Mouse (Mus musculus) megakaryocyte, embryonic 14.5 days (primary cell): ENCODE measurements at regions not wholly inside any gene's neighbourhood (a gene's known extent, or its start where the extent isn't known, plus 50 kb on each side); places are given as distances from the start of the nearest gene placed in this dataset.

Experiments used
- H3K27me3 ChIP-seq: replicated peaks from 2 replicates; pipeline ENCODE3; 2012; ENCODE audit warnings: inconsistent platforms
- H3K36me3 ChIP-seq: replicated peaks from 2 replicates; pipeline ENCODE3; 2012; ENCODE audit warnings: low read length, inconsistent platforms, mixed read lengths
- H3K4me1 ChIP-seq: 2 replicates; pipeline ENCODE4 v1.6.1; 2012; ENCODE audit warnings: inconsistent platforms
- H3K4me3 ChIP-seq: replicated peaks from 2 replicates; pipeline ENCODE3; 2012; ENCODE audit warnings: moderate library complexity, mild to moderate bottlenecking, inconsistent platforms
- H3K9me3 ChIP-seq: 2 replicates; pipeline ENCODE4 v1.6.1; 2012; ENCODE audit warnings: inconsistent platforms
- FLI1 ChIP-seq: IDR thresholded peaks from 2 replicates; pipeline ENCODE4 v1.6.1; 2012; ENCODE audit warnings: low read length, inconsistent platforms, mixed read lengths
- GATA1 ChIP-seq: IDR thresholded peaks from 3 replicates; pipeline ENCODE4 v1.6.1; 2012; ENCODE audit warnings: mixed read lengths, low read length, inconsistent platforms, borderline replicate concordance

- Histone ChIP-seq H3K27me3 (no peaks in the 10 kb centered on the region), H3K4me3 (no peak overlapping the region), H3K4me1 (no peaks in the 10 kb centered on the region), H3K9me3 (no peaks in the 10 kb centered on the region), H3K36me3 (no peaks in the 10 kb centered on the region)
- TF ChIP-seq FLI1, result no peak
- no peak for TF ChIP-seq GATA1
Measured at GRCm38 (mm10) chr16:55420876-55421568, 123.2 kb upstream of the Zpld1 start.

GRCm38 (mm10) chr16:55418871-55419270, 121.1 kb upstream of the Zpld1 start:
- H3K4me1 ChIP-seq, result no peaks in the 10 kb centered on the region
- no peaks in the 10 kb centered on the region for H3K27me3 ChIP-seq
- H3K4me3 ChIP-seq, result no peak overlapping the region
- TF ChIP-seq GATA1, result no peak
- TF ChIP-seq FLI1, result no peak
- H3K9me3 ChIP-seq, result no peaks in the 10 kb centered on the region
- no peaks in the 10 kb centered on the region for H3K36me3 ChIP-seq

- Histone ChIP-seq H3K4me1 (no peaks in the 10 kb centered on the region), H3K4me3 (no peak overlapping the region), H3K36me3 (no peaks in the 10 kb centered on the region), H3K9me3 (no peaks in the 10 kb centered on the region), H3K27me3 (no peaks in the 10 kb centered on the region)
- no peak for TF ChIP-seq GATA1
- TF ChIP-seq FLI1, result no peak
Measured at GRCm38 (mm10) chr16:55400818-55401217, 103.0 kb upstream of the Zpld1 start.

GRCm38 (mm10) chr16:55394864-55395263, 97.1 kb upstream of the Zpld1 start:
- no peak overlapping the region for H3K4me3 ChIP-seq

GRCm38 (mm10) chr16:55390400-55390799, 92.6 kb upstream of the Zpld1 start:
- H3K36me3 ChIP-seq, result no peaks in the 10 kb centered on the region
- H3K4me3 ChIP-seq, result no peak overlapping the region
- H3K27me3 ChIP-seq, result no peaks in the 10 kb centered on the region
- no peaks in the 10 kb centered on the region for H3K4me1 ChIP-seq
- no peaks in the 10 kb centered on the region for H3K9me3 ChIP-seq
- no peak for TF ChIP-seq GATA1
- no peak for TF ChIP-seq FLI1

More at GRCm38 (mm10) chr16:55394864-55395263, 97.1 kb upstream of the Zpld1 start:
- Histone ChIP-seq H3K4me1 (no peaks in the 10 kb centered on the region), H3K9me3 (no peaks in the 10 kb centered on the region), H3K36me3 (no peaks in the 10 kb centered on the region), H3K27me3 (no peaks in the 10 kb centered on the region)
- TF ChIP-seq FLI1 (no peak), GATA1 (no peak)

- no peaks in the 10 kb centered on the region for H3K27me3 ChIP-seq
- H3K9me3 ChIP-seq, result no peaks in the 10 kb centered on the region
- TF ChIP-seq GATA1, result no peak
- TF ChIP-seq FLI1, result no peak
- H3K4me1 ChIP-seq, result no peaks in the 10 kb centered on the region
- no peaks in the 10 kb centered on the region for H3K36me3 ChIP-seq
- no peak overlapping the region for H3K4me3 ChIP-seq
Measured at GRCm38 (mm10) chr16:55379996-55380395, 82.2 kb upstream of the Zpld1 start.

- Histone ChIP-seq H3K4me1 (no peaks in the 10 kb centered on the region), H3K4me3 (no peak overlapping the region), H3K36me3 (no peaks in the 10 kb centered on the region), H3K9me3 (no peaks in the 10 kb centered on the region), H3K27me3 (no peaks in the 10 kb centered on the region)
- TF ChIP-seq GATA1 (no peak), FLI1 (no peak)
Measured at GRCm38 (mm10) chr16:55379189-55379588, 81.4 kb upstream of the Zpld1 start.

- H3K36me3 ChIP-seq, result no peaks in the 10 kb centered on the region
Measured at GRCm38 (mm10) chr16:55378701-55379100, 80.9 kb upstream of the Zpld1 start.

GRCm38 (mm10) chr16:55375922-55376321, 78.1 kb upstream of the Zpld1 start:
- Histone ChIP-seq H3K4me1 (no peaks in the 10 kb centered on the region), H3K27me3 (no peaks in the 10 kb centered on the region), H3K36me3 (no peaks in the 10 kb centered on the region), H3K9me3 (no peaks in the 10 kb centered on the region), H3K4me3 (no peak overlapping the region)
- TF ChIP-seq FLI1, result no peak
- TF ChIP-seq GATA1, result no peak

More at GRCm38 (mm10) chr16:55378701-55379100, 80.9 kb upstream of the Zpld1 start:
- H3K27me3 ChIP-seq, result no peaks in the 10 kb centered on the region
- H3K4me3 ChIP-seq, result no peak overlapping the region
- H3K4me1 ChIP-seq, result no peaks in the 10 kb centered on the region
- H3K9me3 ChIP-seq, result no peaks in the 10 kb centered on the region
- TF ChIP-seq FLI1 (no peak), GATA1 (no peak)

GRCm38 (mm10) chr16:55357686-55358085, 59.9 kb upstream of the Zpld1 start:
- Histone ChIP-seq H3K36me3 (no peaks in the 10 kb centered on the region), H3K9me3 (no peaks in the 10 kb centered on the region), H3K4me1 (no peaks in the 10 kb centered on the region), H3K27me3 (no peaks in the 10 kb centered on the region), H3K4me3 (no peak overlapping the region)
- no peak for TF ChIP-seq GATA1
- no peak for TF ChIP-seq FLI1

- Histone ChIP-seq H3K4me3 (no peak overlapping the region), H3K9me3 (no peaks in the 10 kb centered on the region), H3K27me3 (no peaks in the 10 kb centered on the region), H3K36me3 (no peaks in the 10 kb centered on the region), H3K4me1 (no peaks in the 10 kb centered on the region)
- TF ChIP-seq GATA1 (no peak), FLI1 (no peak)
Measured at GRCm38 (mm10) chr16:55356097-55356496, 58.3 kb upstream of the Zpld1 start.
